Mouse (Mus musculus): ENCODE data around the gene Theg. TPM values are rescaled to one million over a fixed set of nuclear protein-coding genes. Genes with fewer than 3 reads are reported as not detected.

Gene Theg
- total and polyA plus RNA-seq, 3 experiments = not detected

GRCm38 (mm10) chr10:79612192-79613135, 25.3 kb upstream of the Theg start:
- no peaks in the 10 kb centered on the region for H3K36me3 ChIP-seq (replicated peaks)
- H3K9me3 ChIP-seq (replicated peaks) = peaks cover 6% of the 10 kb centered on the region
- H3K27me3 ChIP-seq (ENCODE audit: insufficient read depth, low read length) = peaks cover 7% of the 10 kb centered on the region; the same call in 1 of the 2 replicates
- ATAC-seq (ENCODE audit: extremely low read depth, insufficient number of reproducible peaks, low FRiP score, poor library complexity, severe bottlenecking) (no peak), DNase-seq (ENCODE audit: low spot score) (no peak)
- peaks cover 11% of the 10 kb centered on the region for H3K4me1 ChIP-seq (ENCODE audit: insufficient read depth, low read depth, low read length)
- TF ChIP-seq TAL1 (conservative IDR thresholded peaks at IDR 0.05; ENCODE audit: low read depth, low read length) = no peak
- TF ChIP-seq GATA1 (IDR thresholded peaks at IDR 0.05; ENCODE audit: borderline replicate concordance, low read length) = no peak
- TF ChIP-seq GATA2 (IDR thresholded peaks at IDR 0.05; ENCODE audit: borderline replicate concordance, low read depth, low read length) = no peak
- TF ChIP-seq CTCF (IDR thresholded peaks at IDR 0.05; ENCODE audit: low read depth, low read length) = no peak
- no peak for TF ChIP-seq POLR2AphosphoS5 (IDR thresholded peaks at IDR 0.05; ENCODE audit: insufficient replicate concordance, low read depth, low read length)
- H3K4me3 ChIP-seq (ENCODE audit: low read depth, low read length) = no peak overlapping the region

- Histone ChIP-seq H3K4me3 (ENCODE audit: low read depth, low read length) (no peak overlapping the region), H3K36me3 (replicated peaks) (no peaks in the 10 kb centered on the region), H3K9me3 (replicated peaks) (peaks cover 6% of the 10 kb centered on the region), H3K4me1 (ENCODE audit: insufficient read depth, low read depth, low read length) (peaks cover 11% of the 10 kb centered on the region), H3K27me3 (ENCODE audit: insufficient read depth, low read length) (peaks cover 7% of the 10 kb centered on the region; the same call in 1 of the 2 replicates)
- DNase-seq (ENCODE audit: low spot score) (no peak), ATAC-seq (ENCODE audit: extremely low read depth, insufficient number of reproducible peaks, low FRiP score, poor library complexity, severe bottlenecking) (no peak)
- no peak for TF ChIP-seq POLR2AphosphoS5 (IDR thresholded peaks at IDR 0.05; ENCODE audit: insufficient replicate concordance, low read depth, low read length)
- no peak for TF ChIP-seq GATA2 (IDR thresholded peaks at IDR 0.05; ENCODE audit: borderline replicate concordance, low read depth, low read length)
- TF ChIP-seq CTCF (IDR thresholded peaks at IDR 0.05; ENCODE audit: low read depth, low read length) = no peak
Observed at GRCm38 (mm10) chr10:79611296-79611695, 24.2 kb upstream of the Theg start.

- TF ChIP-seq GATA2 (IDR thresholded peaks at IDR 0.05; ENCODE audit: borderline replicate concordance, low read depth, low read length) (no peak), TAL1 (conservative IDR thresholded peaks at IDR 0.05; ENCODE audit: low read depth, low read length) (no peak), POLR2AphosphoS5 (IDR thresholded peaks at IDR 0.05; ENCODE audit: insufficient replicate concordance, low read depth, low read length) (no peak), CTCF (IDR thresholded peaks at IDR 0.05; ENCODE audit: low read depth, low read length) (no peak), GATA1 (IDR thresholded peaks at IDR 0.05; ENCODE audit: borderline replicate concordance, low read length) (no peak)
- Histone ChIP-seq H3K4me1 (ENCODE audit: insufficient read depth, low read depth, low read length) (peaks cover 11% of the 10 kb centered on the region), H3K36me3 (replicated peaks) (no peaks in the 10 kb centered on the region), H3K4me3 (ENCODE audit: low read depth, low read length) (no peak overlapping the region), H3K27me3 (ENCODE audit: insufficient read depth, low read length) (peaks cover 5% of the 10 kb centered on the region; the same call in 1 of the 2 replicates), H3K9me3 (replicated peaks) (peaks cover 6% of the 10 kb centered on the region)
- ATAC-seq (ENCODE audit: extremely low read depth, insufficient number of reproducible peaks, low FRiP score, poor library complexity, severe bottlenecking) (no peak), DNase-seq (ENCODE audit: low spot score) (no peak)
Observed at GRCm38 (mm10) chr10:79609276-79609675, 22.1 kb upstream of the Theg start.

DNA sequence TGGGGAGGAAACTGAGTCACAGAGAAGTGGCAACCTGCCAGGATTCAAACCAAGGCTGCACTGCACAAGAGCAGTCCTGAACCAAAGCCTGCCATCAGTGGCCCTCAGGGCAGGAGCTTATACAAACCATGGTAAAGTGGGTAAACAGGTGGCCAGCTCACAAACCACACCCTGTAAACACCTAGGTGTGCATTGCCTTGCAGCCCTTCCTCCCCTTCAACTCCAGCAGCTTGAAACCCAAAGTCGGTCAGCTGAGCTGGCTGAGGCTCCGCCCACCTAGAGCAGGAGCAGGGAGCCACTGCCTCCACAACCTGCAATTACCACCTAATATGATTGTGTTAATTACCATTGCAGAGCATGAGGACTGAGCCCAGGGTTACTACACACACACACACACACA, 20.8 kb upstream of the Theg start:
- no peak for DNase-seq (ENCODE audit: low spot score)

GRCm38 (mm10) chr10:79606537-79606936, 19.4 kb upstream of the Theg start:
- H3K4me3 ChIP-seq (ENCODE audit: low read depth, low read length) = no peak overlapping the region
- no peaks in the 10 kb centered on the region for H3K9me3 ChIP-seq (replicated peaks)
- no peak for ATAC-seq (ENCODE audit: extremely low read depth, insufficient number of reproducible peaks, low FRiP score, poor library complexity, severe bottlenecking)
- no peak for TF ChIP-seq GATA1 (IDR thresholded peaks at IDR 0.05; ENCODE audit: borderline replicate concordance, low read length)
- TF ChIP-seq POLR2AphosphoS5 (IDR thresholded peaks at IDR 0.05; ENCODE audit: insufficient replicate concordance, low read depth, low read length) = no peak
- no peak for TF ChIP-seq GATA2 (IDR thresholded peaks at IDR 0.05; ENCODE audit: borderline replicate concordance, low read depth, low read length)
- no peak for TF ChIP-seq CTCF (IDR thresholded peaks at IDR 0.05; ENCODE audit: low read depth, low read length)
- TF ChIP-seq TAL1 (conservative IDR thresholded peaks at IDR 0.05; ENCODE audit: low read depth, low read length) = no peak
- peaks cover 11% of the 10 kb centered on the region for H3K4me1 ChIP-seq (ENCODE audit: insufficient read depth, low read depth, low read length)
- peaks cover 3% of the 10 kb centered on the region; the same call in 1 of the 2 replicates for H3K27me3 ChIP-seq (ENCODE audit: insufficient read depth, low read length)
- no peak for DNase-seq (ENCODE audit: low spot score)
- H3K36me3 ChIP-seq (replicated peaks) = no peaks in the 10 kb centered on the region

More for the DNA sequence above, 20.8 kb upstream of the Theg start:
- Histone ChIP-seq H3K27me3 (ENCODE audit: insufficient read depth, low read length) (peaks cover 3% of the 10 kb centered on the region; the same call in 1 of the 2 replicates), H3K36me3 (replicated peaks) (no peaks in the 10 kb centered on the region), H3K4me1 (ENCODE audit: insufficient read depth, low read depth, low read length) (peaks cover 11% of the 10 kb centered on the region), H3K4me3 (ENCODE audit: low read depth, low read length) (no peak overlapping the region), H3K9me3 (replicated peaks) (no peaks in the 10 kb centered on the region)
- ATAC-seq (ENCODE audit: extremely low read depth, insufficient number of reproducible peaks, low FRiP score, poor library complexity, severe bottlenecking) = no peak
- TF ChIP-seq TAL1 (conservative IDR thresholded peaks at IDR 0.05; ENCODE audit: low read depth, low read length) (no peak), POLR2AphosphoS5 (IDR thresholded peaks at IDR 0.05; ENCODE audit: insufficient replicate concordance, low read depth, low read length) (no peak), GATA1 (IDR thresholded peaks at IDR 0.05; ENCODE audit: borderline replicate concordance, low read length) (no peak), GATA2 (IDR thresholded peaks at IDR 0.05; ENCODE audit: borderline replicate concordance, low read depth, low read length) (no peak), CTCF (IDR thresholded peaks at IDR 0.05; ENCODE audit: low read depth, low read length) (no peak)

- H3K27me3 ChIP-seq (ENCODE audit: insufficient read depth, low read length) = peaks cover 8% of the 10 kb centered on the region; the same call in 1 of the 2 replicates
Observed at GRCm38 (mm10) chr10:79597936-79598230, 10.8 kb upstream of the Theg start.

More at GRCm38 (mm10) chr10:79597936-79598230, 10.8 kb upstream of the Theg start:
- Histone ChIP-seq H3K4me3 (ENCODE audit: low read depth, low read length) (no peak overlapping the region), H3K4me1 (ENCODE audit: insufficient read depth, low read depth, low read length) (0 out of 2 replicates have a peak, but pooled peaks cover 2% of the 10 kb centered on the region), H3K36me3 (replicated peaks) (no peaks in the 10 kb centered on the region), H3K9me3 (replicated peaks) (no peaks in the 10 kb centered on the region)
- ATAC-seq (ENCODE audit: extremely low read depth, insufficient number of reproducible peaks, low FRiP score, poor library complexity, severe bottlenecking) = no peak
- DNase-seq (ENCODE audit: low spot score) = no peak
- TF ChIP-seq TAL1 (conservative IDR thresholded peaks at IDR 0.05; ENCODE audit: low read depth, low read length) = no peak
- TF ChIP-seq CTCF (IDR thresholded peaks at IDR 0.05; ENCODE audit: low read depth, low read length) = no peak
- no peak for TF ChIP-seq GATA2 (IDR thresholded peaks at IDR 0.05; ENCODE audit: borderline replicate concordance, low read depth, low read length)
- no peak for TF ChIP-seq GATA1 (IDR thresholded peaks at IDR 0.05; ENCODE audit: borderline replicate concordance, low read length)
- TF ChIP-seq POLR2AphosphoS5 (IDR thresholded peaks at IDR 0.05; ENCODE audit: insufficient replicate concordance, low read depth, low read length) = no peak
